Mouse (Mus musculus) neural tube, embryonic 13.5 days (tissue): Measurements from ENCODE around the gene Dnal4. TPM values are rescaled to one million over a fixed set of nuclear protein-coding genes. Genes with fewer than 3 reads are reported as not detected.

Experiments
- ATAC-seq: fragments of 200-750 bp; cut with Nextera tagmentation; 2 replicates; pipeline ENCODE4 v1.8.0; 2017; ENCODE audit warnings: low read depth, mild to moderate bottlenecking, moderate TSS enrichment, moderate library complexity
- H3K27ac ChIP-seq: fragments of 300-500 bp; sonication (generic); replicated peaks from 2 replicates; pipeline ENCODE4 v1.5.1; 2015; ENCODE audit warnings: moderate library complexity, mild to moderate bottlenecking, inconsistent platforms
- H3K27me3 ChIP-seq: fragments of 300-500 bp; sonication (generic); 2 replicates; pipeline ENCODE4 v1.6.1; 2015; ENCODE audit warnings: mild to moderate bottlenecking, inconsistent platforms
- H3K36me3 ChIP-seq: fragments of 300-500 bp; sonication (generic); 2 replicates; pipeline ENCODE4 v1.6.1; 2015; ENCODE audit warnings: mild to moderate bottlenecking, inconsistent platforms
- H3K4me1 ChIP-seq: fragments of 300-500 bp; sonication (generic); replicated peaks from 2 replicates; pipeline ENCODE4 v1.6.1; 2015; ENCODE audit warnings: inconsistent platforms
- H3K4me2 ChIP-seq: fragments of 300-500 bp; sonication (generic); 2 replicates; pipeline ENCODE4 v1.6.1; 2015; ENCODE audit warnings: inconsistent platforms, mild to moderate bottlenecking, moderate library complexity
- H3K4me3 ChIP-seq: fragments of 300-500 bp; sonication (generic); 2 replicates; pipeline ENCODE4 v1.5.1; 2015; ENCODE audit warnings: mild to moderate bottlenecking, inconsistent platforms
- H3K9ac ChIP-seq: fragments of 300-500 bp; sonication (generic); 2 replicates; pipeline ENCODE4 v1.6.1; 2015; ENCODE audit warnings: moderate library complexity, mild to moderate bottlenecking, inconsistent platforms
- H3K9me3 ChIP-seq: fragments of 300-500 bp; sonication (generic); 2 replicates; pipeline ENCODE4 v1.6.1; 2016; ENCODE audit warnings: inconsistent platforms
- WGBS: fragments of 180-500 bp; shearing (Covaris S2); methylation state at CpG from one replicate; pipeline ENCODE4 v1.1.7; 2015; 5-methylcytosine and 5-hydroxymethylcytosine counted together
- polyA plus RNA-seq: library from polyadenylated mRNA; unstranded; fragments of >200 nt; fragmentation: Nextera tagmentation; extraction: Ambion mirVana; gene quantifications from 2 replicates; pipeline ENCODE4 v1.2.1, GENCODE M21; 2015

The Dnal4 gene
- polyA plus RNA-seq, 1 experiment from 2014 or later, result 72.1 TPM

GRCm38 (mm10) chr15:79796256-79796655 lies 18.6 kb upstream of the Dnal4 start:
- Histone ChIP-seq H3K4me2 (no peak overlapping the region), H3K36me3 (no peaks in the 10 kb centered on the region), H3K27me3 (peaks cover 32% of the 10 kb centered on the region), H3K27ac (no peak overlapping the region), H3K4me1 (peaks cover 13% of the 10 kb centered on the region; the same call in 1 of the 2 replicates), H3K9me3 (no peaks in the 10 kb centered on the region), H3K9ac (no peak overlapping the region), H3K4me3 (no peak overlapping the region)
- 76% methylated on average over 12 of the region's 12 CpGs for WGBS
- no peak for ATAC-seq

- WGBS, result 38% methylated on average over 20 of the region's 20 CpGs
- H3K4me2 ChIP-seq, result no peak overlapping the region
- H3K27me3 ChIP-seq, result peaks cover 32% of the 10 kb centered on the region
- H3K27ac ChIP-seq, result no peak overlapping the region
- ATAC-seq, result no peak
- H3K36me3 ChIP-seq, result peaks cover 2% of the 10 kb centered on the region; the same call in 1 of the 2 replicates
- H3K4me1 ChIP-seq, result 0 out of 2 replicates have a peak, but pooled peaks cover 5% of the 10 kb centered on the region
- no peaks in the 10 kb centered on the region for H3K9me3 ChIP-seq
- H3K9ac ChIP-seq, result no peak overlapping the region
- H3K4me3 ChIP-seq, result no peak overlapping the region
Observed at GRCm38 (mm10) chr15:79794173-79794572, 16.5 kb upstream of the Dnal4 start.

DNA sequence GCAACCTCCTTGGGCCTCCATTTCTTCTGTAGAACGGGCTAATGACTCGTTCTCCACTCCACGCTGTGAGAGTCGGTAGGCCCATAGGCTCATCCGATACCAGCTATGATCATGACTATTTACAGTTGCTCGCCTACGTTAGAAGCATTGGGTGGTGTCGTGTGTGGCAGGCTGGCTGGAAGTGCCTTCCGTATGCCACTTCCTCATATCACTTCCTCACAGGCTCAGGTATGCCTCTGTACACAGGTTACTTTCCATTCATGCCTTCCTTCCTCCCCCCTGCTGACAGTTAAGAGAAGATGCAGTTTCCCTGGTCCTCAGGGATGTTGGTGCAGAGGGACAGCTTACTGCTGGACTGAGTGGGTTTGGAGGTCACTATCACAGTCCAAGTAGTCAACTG lies 15.4 kb upstream of the Dnal4 start:
- Histone ChIP-seq H3K4me1 (peaks cover 7% of the 10 kb centered on the region), H3K4me3 (no peak overlapping the region), H3K9ac (no peak overlapping the region), H3K27ac (no peak overlapping the region), H3K36me3 (peaks cover 4% of the 10 kb centered on the region; the same call in 1 of the 2 replicates), H3K27me3 (peaks cover 31% of the 10 kb centered on the region), H3K9me3 (no peaks in the 10 kb centered on the region), H3K4me2 (no peak overlapping the region)
- no peak for ATAC-seq
- 94% methylated on average over 9 of the region's 9 CpGs for WGBS

DNA sequence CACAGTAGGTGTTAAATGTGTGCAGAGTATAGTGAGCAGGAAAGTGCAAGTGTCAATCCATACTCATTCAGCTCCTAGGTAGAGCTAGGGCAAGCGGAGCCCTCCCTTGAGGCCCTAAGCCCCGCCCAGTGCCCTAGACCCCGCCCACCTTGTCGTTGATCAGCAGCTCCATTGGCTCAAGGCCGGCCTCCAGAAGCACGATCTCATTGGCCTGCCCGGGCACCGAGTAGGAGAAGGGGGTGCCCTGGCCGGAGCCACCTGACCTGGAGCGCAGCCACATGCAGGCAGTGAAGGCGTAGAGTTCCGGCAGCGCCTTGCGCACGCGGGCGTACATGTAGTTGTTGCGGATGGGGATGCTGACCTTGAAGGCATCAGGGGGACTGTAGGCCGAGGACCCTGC lies 14.8 kb upstream of the Dnal4 start:
- H3K4me2 ChIP-seq, result no peak overlapping the region
- H3K9me3 ChIP-seq, result no peaks in the 10 kb centered on the region
- no peak overlapping the region for H3K4me3 ChIP-seq
- no peak overlapping the region for H3K9ac ChIP-seq
- H3K36me3 ChIP-seq, result peaks cover 4% of the 10 kb centered on the region; the same call in 1 of the 2 replicates
- H3K27me3 ChIP-seq, result peaks cover 29% of the 10 kb centered on the region
- peaks cover 13% of the 10 kb centered on the region for H3K4me1 ChIP-seq
- no peak overlapping the region for H3K27ac ChIP-seq
- 22% methylated on average over 19 of the region's 19 CpGs for WGBS
- ATAC-seq, result no peak

DNA sequence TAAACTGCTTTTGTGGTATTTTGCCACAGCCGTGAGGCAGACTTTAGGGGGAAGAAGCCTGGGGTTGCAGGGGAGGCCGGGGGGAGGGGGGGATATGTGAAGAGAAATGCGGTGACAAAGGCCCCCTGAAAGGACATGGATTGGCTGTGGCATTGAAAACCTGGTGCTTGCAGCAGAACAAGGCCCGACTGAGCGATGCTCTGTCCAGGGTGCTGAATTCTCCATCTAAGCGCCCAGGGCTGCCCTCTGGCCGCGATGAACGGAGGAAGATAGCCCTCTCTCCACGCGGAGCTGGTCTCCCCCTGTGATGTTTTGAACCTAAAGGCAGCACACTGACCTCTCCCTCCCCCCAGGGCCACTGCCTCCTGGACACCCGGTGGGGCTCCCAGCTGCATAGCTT lies 13.9 kb upstream of the Dnal4 start:
- no peak for ATAC-seq
- Histone ChIP-seq H3K4me2 (no peak overlapping the region), H3K4me1 (peaks cover 18% of the 10 kb centered on the region), H3K9ac (no peak overlapping the region), H3K9me3 (no peaks in the 10 kb centered on the region), H3K36me3 (peaks cover 4% of the 10 kb centered on the region; the same call in 1 of the 2 replicates), H3K27me3 (peaks cover 29% of the 10 kb centered on the region), H3K27ac (no peak overlapping the region), H3K4me3 (no peak overlapping the region)
- WGBS, result 5% methylated on average over 12 of the region's 12 CpGs

- 84% methylated on average over 6 of the region's 6 CpGs for WGBS
- H3K36me3 ChIP-seq, result peaks cover 4% of the 10 kb centered on the region; the same call in 1 of the 2 replicates
- no peak overlapping the region for H3K4me2 ChIP-seq
- no peak overlapping the region for H3K4me3 ChIP-seq
- H3K9ac ChIP-seq, result no peak overlapping the region
- H3K27ac ChIP-seq, result no peak overlapping the region
- H3K4me1 ChIP-seq, result peaks cover 13% of the 10 kb centered on the region
- no peaks in the 10 kb centered on the region for H3K9me3 ChIP-seq
- no peak for ATAC-seq
- H3K27me3 ChIP-seq, result peaks cover 29% of the 10 kb centered on the region
Observed at GRCm38 (mm10) chr15:79790905-79791304, 13.3 kb upstream of the Dnal4 start.

DNA sequence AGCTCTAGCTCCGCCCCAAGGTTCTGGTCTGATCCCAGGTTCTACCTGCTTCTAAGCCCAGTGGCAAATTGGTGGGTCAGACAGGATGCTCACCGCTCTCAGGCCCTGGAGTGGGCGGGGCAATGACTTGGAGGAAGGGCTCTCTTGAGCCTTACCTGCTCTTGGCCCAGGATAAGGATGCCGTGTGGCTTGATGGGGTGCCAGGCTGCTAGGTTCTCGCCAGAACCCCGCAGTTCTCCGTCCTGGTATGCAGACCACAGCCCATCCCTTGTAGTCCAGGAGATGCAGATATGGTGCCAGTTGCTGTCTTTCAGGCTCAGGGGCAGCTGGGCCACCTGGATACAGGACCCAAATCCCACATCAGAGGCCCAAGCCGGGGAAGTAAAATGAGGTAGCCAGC lies 12.5 kb upstream of the Dnal4 start:
- no peak overlapping the region for H3K27ac ChIP-seq
- peaks cover 29% of the 10 kb centered on the region for H3K27me3 ChIP-seq
- peaks cover 13% of the 10 kb centered on the region for H3K4me1 ChIP-seq
- H3K9me3 ChIP-seq, result no peaks in the 10 kb centered on the region
- H3K4me2 ChIP-seq, result no peak overlapping the region
- ATAC-seq, result no peak
- H3K4me3 ChIP-seq, result no peak overlapping the region
- H3K9ac ChIP-seq, result no peak overlapping the region
- WGBS, result 53% methylated on average over 8 of the region's 8 CpGs
- peaks cover 4% of the 10 kb centered on the region; the same call in 1 of the 2 replicates for H3K36me3 ChIP-seq

GRCm38 (mm10) chr15:79787815-79788214 lies 10.2 kb upstream of the Dnal4 start:
- Histone ChIP-seq H3K4me1 (peaks cover 13% of the 10 kb centered on the region), H3K9ac (no peak overlapping the region), H3K9me3 (no peaks in the 10 kb centered on the region), H3K4me2 (no peak overlapping the region), H3K27me3 (peaks cover 21% of the 10 kb centered on the region), H3K27ac (no peak overlapping the region), H3K4me3 (no peak overlapping the region), H3K36me3 (peaks cover 4% of the 10 kb centered on the region; the same call in 1 of the 2 replicates)
- WGBS, result 53% methylated on average over 8 of the region's 8 CpGs
- peak; percentile 37; the same call in 1 of the 2 replicates for ATAC-seq

DNA sequence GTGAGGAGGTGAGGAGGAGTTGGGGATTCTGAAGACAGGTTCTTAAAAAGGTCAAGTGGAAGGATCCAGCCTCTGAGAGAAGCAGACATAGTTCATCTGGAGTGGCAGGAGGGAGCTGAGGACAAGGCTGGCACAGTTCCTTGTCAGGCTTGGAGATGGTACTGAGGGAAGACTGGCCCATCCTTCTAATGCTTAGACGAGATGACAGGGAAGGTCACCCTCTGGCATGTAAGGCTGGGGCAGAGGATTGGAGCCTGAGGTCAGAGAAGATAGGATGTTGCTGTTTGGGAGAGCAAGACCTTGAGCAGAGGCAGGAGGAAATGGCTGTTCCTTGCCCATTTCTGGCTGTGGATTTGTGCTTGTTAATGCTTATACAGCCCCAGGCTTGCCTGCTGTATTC lies 7.4 kb upstream of the Dnal4 start:
- H3K4me2 ChIP-seq, result no peak overlapping the region

DNA sequence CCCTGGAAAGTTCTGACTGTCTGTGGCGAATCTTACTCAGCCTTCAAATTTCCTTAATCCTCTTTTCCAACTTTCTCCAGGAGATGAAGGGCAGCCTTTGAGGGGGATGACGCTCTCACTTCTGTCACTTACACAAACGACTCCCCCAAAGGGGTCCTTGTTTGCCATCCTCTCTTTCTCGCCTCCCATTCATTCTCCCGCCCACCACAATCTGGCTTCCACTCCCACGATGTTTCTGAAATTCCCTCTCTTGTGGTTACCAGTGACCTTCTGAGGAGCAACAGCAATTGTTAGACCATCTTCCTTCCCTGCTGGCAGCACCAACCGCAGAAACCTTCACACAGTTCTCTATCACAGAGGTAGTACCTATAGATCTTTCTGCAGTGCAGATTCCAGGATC lies 2.0 kb downstream of the Dnal4 start:
- Histone ChIP-seq H3K4me2 (no peak overlapping the region), H3K4me1 (peaks cover 32% of the 10 kb centered on the region), H3K9me3 (no peaks in the 10 kb centered on the region), H3K27me3 (no peaks in the 10 kb centered on the region), H3K27ac (no peak overlapping the region), H3K9ac (no peak overlapping the region), H3K36me3 (no peaks in the 10 kb centered on the region), H3K4me3 (no peak overlapping the region)
- WGBS, result 71% methylated on average over 7 of the region's 7 CpGs
- no peak for ATAC-seq

More for the DNA sequence above, 7.4 kb upstream of the Dnal4 start:
- Histone ChIP-seq H3K9me3 (no peaks in the 10 kb centered on the region), H3K36me3 (peaks cover 4% of the 10 kb centered on the region; the same call in 1 of the 2 replicates), H3K27ac (no peak overlapping the region), H3K4me3 (no peak overlapping the region), H3K9ac (no peak overlapping the region), H3K4me1 (peaks cover 13% of the 10 kb centered on the region), H3K27me3 (no peaks in the 10 kb centered on the region)
- ATAC-seq, result no peak
- WGBS, result 82% methylated on average over 1 of the region's 1 CpGs

GRCm38 (mm10) chr15:79774117-79775027 lies 3.3 kb downstream of the Dnal4 start:
- WGBS, result under 1% methylated on average over 50 of the region's 50 CpGs

DNA sequence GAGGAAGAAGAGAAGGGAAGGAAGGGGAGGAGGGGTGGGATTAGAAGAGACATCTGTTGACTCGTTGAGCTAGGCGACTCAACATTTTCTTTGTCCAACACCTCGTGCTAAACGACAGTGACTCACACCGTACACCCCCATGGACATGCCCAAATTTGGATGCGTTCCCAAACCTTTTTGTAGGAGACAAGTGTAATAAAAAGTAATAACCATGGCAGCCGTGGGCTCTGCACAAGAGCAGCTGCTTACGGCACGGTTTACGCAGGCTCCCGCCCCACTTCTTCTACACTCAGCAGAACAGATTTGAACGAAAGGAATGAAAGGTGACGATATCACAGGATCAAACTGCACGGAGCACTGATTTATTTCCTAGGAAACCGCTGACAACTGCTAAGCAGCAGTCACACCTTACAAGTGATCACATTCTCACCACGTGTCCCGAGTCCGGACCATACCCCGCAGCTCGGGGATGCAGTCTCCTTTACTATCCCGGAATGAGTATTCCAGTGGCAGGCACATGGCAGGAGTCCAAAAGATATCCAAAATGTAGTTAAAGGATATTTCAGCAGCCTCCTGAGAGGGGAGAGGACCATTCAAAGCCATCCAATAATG lies 6.9 kb downstream of the Dnal4 start:
- H3K9me3 ChIP-seq, result no peaks in the 10 kb centered on the region
- peak overlapping the region; percentile 38; the same call in 1 of the 2 replicates for H3K9ac ChIP-seq
- no peaks in the 10 kb centered on the region for H3K27me3 ChIP-seq
- no peak overlapping the region for H3K4me3 ChIP-seq
- H3K27ac ChIP-seq, result no peak overlapping the region
- H3K4me1 ChIP-seq, result peaks cover 58% of the 10 kb centered on the region
- peak overlapping the region; percentile 15; the same call in 1 of the 2 replicates for H3K4me2 ChIP-seq
- ATAC-seq, result no peak
- no peaks in the 10 kb centered on the region for H3K36me3 ChIP-seq
- WGBS, result 42% methylated on average over 21 of the region's 21 CpGs

More at GRCm38 (mm10) chr15:79774117-79775027, 3.3 kb downstream of the Dnal4 start:
- Histone ChIP-seq H3K36me3 (no peaks in the 10 kb centered on the region), H3K27me3 (no peaks in the 10 kb centered on the region), H3K4me3 (peak overlapping the region; percentile 82), H3K4me2 (peak overlapping the region; percentile 85), H3K9ac (peak overlapping the region; percentile 89), H3K9me3 (no peaks in the 10 kb centered on the region), H3K27ac (peak overlapping the region; percentile 80), H3K4me1 (peaks cover 42% of the 10 kb centered on the region)
- peak; percentile 98 for ATAC-seq
